ENCODE assay signal across 8 mouse cellular contexts in the genomic region with DNA sequence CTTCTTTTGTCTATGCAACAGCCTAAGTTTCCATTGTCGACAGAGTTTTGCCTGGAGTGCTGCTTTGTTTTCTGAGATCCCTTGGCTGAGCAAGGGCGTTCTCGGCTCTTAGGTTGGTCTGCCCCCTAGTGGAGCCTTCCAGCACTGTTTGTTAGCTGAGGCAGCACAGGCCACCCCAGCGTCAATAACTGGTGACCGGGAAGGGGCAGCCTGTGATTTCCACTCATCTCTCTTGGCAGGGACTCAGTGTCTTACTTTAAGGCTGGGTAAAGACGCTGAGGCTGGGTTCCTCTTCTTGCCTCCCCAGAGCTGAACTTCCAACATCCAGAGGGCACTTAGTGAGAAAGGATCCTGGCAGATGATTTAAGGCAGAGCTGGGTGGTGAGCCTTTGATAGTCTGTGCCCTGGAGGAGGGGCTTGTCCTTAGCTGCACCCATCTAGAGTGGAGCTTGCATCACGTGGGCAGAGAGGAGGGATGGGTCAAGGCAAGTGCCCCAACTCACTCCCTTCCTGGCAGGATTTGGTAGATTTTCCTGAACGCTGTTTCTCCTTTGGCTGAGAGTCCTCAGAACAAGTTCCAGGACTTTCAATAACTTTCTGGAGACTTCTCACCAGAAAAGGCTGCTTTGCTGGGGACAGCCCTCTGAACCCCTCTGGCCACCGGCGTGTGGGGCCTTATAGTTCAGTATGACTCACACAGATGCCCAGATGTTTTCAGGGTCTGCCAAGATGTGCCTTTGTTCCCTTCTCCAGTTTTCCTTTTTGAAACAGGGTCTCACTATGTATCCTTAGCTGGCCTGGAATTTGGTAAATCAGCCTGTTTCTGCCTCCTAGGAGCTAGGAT. TPM values are rescaled to one million over a fixed set of nuclear protein-coding genes. Genes with fewer than 3 reads are reported as not detected.
DNase-seq lines count a peak whose midpoint lies in the region; ATAC-seq and TF ChIP-seq lines count a peak whose summit lies in the region.

No protein-coding gene starts in this region.

- peak overlapping the region; percentile 78 for H3K27ac ChIP-seq in lung, postnatal 0 days (ENCODE audit: low read length)

- peak; percentile 76 for ATAC-seq in frontal cortex, adult (ENCODE audit: low TSS enrichment)
- ATAC-seq in hematopoietic stem cell, adult 5-6 weeks (replicated peaks in 1 of 2; ENCODE audit: insufficient read depth in 1 of 2, low FRiP score in 2 of 2, low TSS enrichment in 1 of 2, low read depth in 1 of 2, poor library complexity in 2 of 2, severe bottlenecking in 2 of 2): peak; percentile 77 to 81
- ATAC-seq in lung, postnatal 0 days: peak; percentile 88

- H3K27me3 ChIP-seq in lung, postnatal 0 days (replicated peaks; ENCODE audit: insufficient read depth, low read length): no peaks in the 10 kb centered on the region

- peak overlapping the region; percentile 9 for H3K4me2 ChIP-seq in lung, postnatal 0 days (replicated peaks; ENCODE audit: low read depth, low read length)

- no peaks in the 10 kb centered on the region for H3K9me3 ChIP-seq in lung, postnatal 0 days (ENCODE audit: low read length)

- TF ChIP-seq EP300 in lung, postnatal 0 days (IDR thresholded peaks at IDR 0.05): no peak

- TF ChIP-seq CTCF in lung, postnatal 0 days (IDR thresholded peaks at IDR 0.05): peak; percentile 93

- no peak overlapping the region for H3K4me3 ChIP-seq in lung, postnatal 0 days (ENCODE audit: low read depth, low read length)

- peaks cover 7% of the 10 kb centered on the region for H3K4me1 ChIP-seq in lung, postnatal 0 days (ENCODE audit: insufficient read depth, low read depth, low read length)

- no peak overlapping the region for H3K9ac ChIP-seq in lung, postnatal 0 days (replicated peaks; ENCODE audit: low read depth)

- no peaks in the 10 kb centered on the region for H3K36me3 ChIP-seq in lung, postnatal 0 days (ENCODE audit: insufficient read depth, low read length)

- DNase-seq in MN1 (ENCODE audit: low spot score): peak; percentile 96
- peak; percentile 87 for DNase-seq in cerebellum, adult 9-10 months
- DNase-seq in layer of hippocampus, adult 9-10 months (ENCODE audit: low spot score): peak; percentile 76
- peak; percentile 95 for DNase-seq in lung, postnatal 0 days (ENCODE audit: low spot score)
- DNase-seq in ovary, postnatal 10 days (ENCODE audit: low spot score): peak; percentile 86
- peak; percentile 83 for DNase-seq in thymus, postnatal 0 days (ENCODE audit: low spot score)

- 4% methylated on average over 10 of the region's 10 CpGs for WGBS in lung, postnatal 0 days

RNA-seq across cellular contexts. Expression of gene Dus1l, which starts 4.1 kb away (rescaled TPM):
- total RNA-seq in hematopoietic stem cell, adult 5-6 weeks (2017): 28.9 and 38.7 TPM in 2 replicates
- polyA plus RNA-seq in lung, postnatal 0 days (2015; fragmentation: Nextera tagmentation; extraction: Ambion mirVana): 40.5 and 43.1 TPM in 2 replicates
- polyA plus RNA-seq in thymus, postnatal 0 days (2015; fragmentation: Nextera tagmentation; extraction: Ambion mirVana): 87.0 and 92.2 TPM in 2 replicates

RNA-seq across cellular contexts. Expression of gene Gps1, which starts 16.2 kb away (rescaled TPM):
- 58.1 and 67.2 TPM in 2 replicates for total RNA-seq in hematopoietic stem cell, adult 5-6 weeks (2017)
- 121 and 131 TPM in 2 replicates for polyA plus RNA-seq in lung, postnatal 0 days (2015; fragmentation: Nextera tagmentation; extraction: Ambion mirVana)
- 130 and 134 TPM in 2 replicates for polyA plus RNA-seq in thymus, postnatal 0 days (2015; fragmentation: Nextera tagmentation; extraction: Ambion mirVana)

RNA-seq across cellular contexts. Expression of gene Rfng, which starts 16.3 kb away (rescaled TPM):
- 2.6 and 4.0 TPM in 2 replicates for total RNA-seq in hematopoietic stem cell, adult 5-6 weeks (2017)
- 22.5 and 26.4 TPM in 2 replicates for polyA plus RNA-seq in lung, postnatal 0 days (2015; fragmentation: Nextera tagmentation; extraction: Ambion mirVana)
- polyA plus RNA-seq in thymus, postnatal 0 days (2015; fragmentation: Nextera tagmentation; extraction: Ambion mirVana): 23.7 and 30.1 TPM in 2 replicates

RNA-seq across cellular contexts. Expression of gene Fasn, which starts 24.1 kb away (rescaled TPM):
- 26.1 and 46.4 TPM in 2 replicates for total RNA-seq in hematopoietic stem cell, adult 5-6 weeks (2017)
- 54.7 and 63.8 TPM in 2 replicates for polyA plus RNA-seq in lung, postnatal 0 days (2015; fragmentation: Nextera tagmentation; extraction: Ambion mirVana)
- polyA plus RNA-seq in thymus, postnatal 0 days (2015; fragmentation: Nextera tagmentation; extraction: Ambion mirVana): 22.3 and 25.3 TPM in 2 replicates

RNA-seq across cellular contexts. Expression of gene Hmga1b, which starts 37.7 kb away (rescaled TPM):
- 10.3 and 10.5 TPM in 2 replicates for total RNA-seq in hematopoietic stem cell, adult 5-6 weeks (2017)
- 2.0 and 3.7 TPM in 2 replicates for polyA plus RNA-seq in lung, postnatal 0 days (2015; fragmentation: Nextera tagmentation; extraction: Ambion mirVana)
- 9.7 and 11.5 TPM in 2 replicates for polyA plus RNA-seq in thymus, postnatal 0 days (2015; fragmentation: Nextera tagmentation; extraction: Ambion mirVana)
